Mouse (Mus musculus): ENCODE data around the gene Mamdc2. TPM values are rescaled to one million over a fixed set of nuclear protein-coding genes. Genes with fewer than 3 reads are reported as not detected.

Gene Mamdc2
- polyA plus RNA-seq, 1 experiment = 0.47 TPM

DNA sequence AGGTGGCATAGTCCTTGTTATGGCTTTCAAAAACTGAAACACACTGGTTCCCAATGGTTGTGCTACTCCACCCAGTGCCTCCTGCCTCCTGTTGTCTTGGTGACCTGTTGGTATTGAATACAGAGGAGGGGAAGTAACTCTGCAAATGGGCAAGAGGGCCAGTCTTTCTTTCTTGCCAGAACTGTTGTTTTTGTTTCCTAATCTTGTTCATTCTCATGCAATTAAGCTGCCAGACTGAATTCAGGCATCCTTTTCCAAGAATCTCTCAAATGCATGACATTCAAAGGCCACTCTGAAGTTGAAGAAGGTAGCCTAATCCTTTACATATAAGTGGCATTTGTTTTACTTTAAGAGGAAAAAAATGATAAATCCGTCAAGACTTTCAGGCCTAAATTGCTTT, 19.6 kb upstream of the Mamdc2 start:
- no peaks in the 10 kb centered on the region for H3K36me3 ChIP-seq (ENCODE audit: control insufficient read depth, insufficient read depth, low read length)
- TF ChIP-seq CTCF (IDR thresholded peaks at IDR 0.05; ENCODE audit: control insufficient read depth, insufficient read depth, insufficient replicate concordance, low read depth, low read length) (no peak), POLR2A (IDR thresholded peaks at IDR 0.05; ENCODE audit: control insufficient read depth, low read depth, low read length) (no peak)
- H3K4me3 ChIP-seq (ENCODE audit: control insufficient read depth, low read depth, low read length) = no peak overlapping the region
- H3K4me1 ChIP-seq (ENCODE audit: control insufficient read depth, insufficient read depth, low read length) = no peaks in the 10 kb centered on the region
- H3K27ac ChIP-seq (ENCODE audit: control insufficient read depth, insufficient read depth, low read depth, low read length) = no peak overlapping the region
- H3K27me3 ChIP-seq (ENCODE audit: control insufficient read depth, insufficient read depth, low read length) = no peaks in the 10 kb centered on the region

DNA sequence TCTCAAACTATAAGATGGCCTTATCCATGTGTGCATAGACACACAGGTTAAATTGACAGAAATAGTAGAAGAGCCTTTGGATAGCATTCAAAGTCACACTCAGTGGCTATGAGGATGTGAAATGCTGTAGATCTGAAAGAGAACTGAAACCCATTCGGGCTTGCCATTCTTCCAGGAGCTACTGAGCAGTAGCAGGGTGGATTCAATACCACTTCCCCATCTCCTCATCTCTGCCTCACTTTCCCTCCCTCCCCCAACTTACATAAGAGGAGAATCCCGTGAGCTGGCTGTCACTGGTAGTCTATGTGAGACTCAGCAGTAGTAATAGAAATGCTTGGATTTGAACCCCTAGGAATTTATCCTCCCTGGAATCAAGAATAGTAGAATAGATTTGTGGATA, 18.8 kb upstream of the Mamdc2 start:
- H3K27me3 ChIP-seq (ENCODE audit: control insufficient read depth, insufficient read depth, low read length) = no peaks in the 10 kb centered on the region
- H3K4me1 ChIP-seq (ENCODE audit: control insufficient read depth, insufficient read depth, low read length) = no peaks in the 10 kb centered on the region
- H3K27ac ChIP-seq (ENCODE audit: control insufficient read depth, insufficient read depth, low read depth, low read length) = no peak overlapping the region
- no peak for TF ChIP-seq CTCF (IDR thresholded peaks at IDR 0.05; ENCODE audit: control insufficient read depth, insufficient read depth, insufficient replicate concordance, low read depth, low read length)
- TF ChIP-seq POLR2A (IDR thresholded peaks at IDR 0.05; ENCODE audit: control insufficient read depth, low read depth, low read length) = no peak
- no peak overlapping the region for H3K4me3 ChIP-seq (ENCODE audit: control insufficient read depth, low read depth, low read length)
- H3K36me3 ChIP-seq (ENCODE audit: control insufficient read depth, insufficient read depth, low read length) = no peaks in the 10 kb centered on the region

DNA sequence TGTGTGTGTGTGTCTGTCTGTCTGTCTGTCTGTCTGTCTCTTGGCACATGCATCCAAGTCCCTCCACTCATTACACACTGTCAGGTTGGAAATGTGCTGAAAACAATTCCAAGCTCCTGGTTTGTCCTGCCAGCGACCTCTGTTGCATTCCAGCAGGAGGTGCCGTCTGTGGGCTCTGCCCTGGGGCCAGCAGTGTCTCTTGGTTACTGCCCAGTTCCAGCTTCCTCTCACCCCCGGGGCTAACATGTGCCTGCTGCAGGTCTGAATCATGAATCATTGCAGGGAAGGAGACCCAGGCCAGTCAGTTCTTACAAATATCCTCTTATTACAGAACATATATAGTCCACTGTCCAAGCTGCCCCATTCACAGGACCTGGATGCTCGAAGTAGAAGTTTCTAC, 9.2 kb upstream of the Mamdc2 start:
- no peak overlapping the region for H3K27ac ChIP-seq (ENCODE audit: control insufficient read depth, insufficient read depth, low read depth, low read length)
- no peaks in the 10 kb centered on the region for H3K4me1 ChIP-seq (ENCODE audit: control insufficient read depth, insufficient read depth, low read length)
- TF ChIP-seq CTCF (IDR thresholded peaks at IDR 0.05; ENCODE audit: control insufficient read depth, insufficient read depth, insufficient replicate concordance, low read depth, low read length) (no peak), POLR2A (IDR thresholded peaks at IDR 0.05; ENCODE audit: control insufficient read depth, low read depth, low read length) (no peak)
- H3K36me3 ChIP-seq (ENCODE audit: control insufficient read depth, insufficient read depth, low read length) = no peaks in the 10 kb centered on the region
- H3K27me3 ChIP-seq (ENCODE audit: control insufficient read depth, insufficient read depth, low read length) = no peaks in the 10 kb centered on the region
- H3K4me3 ChIP-seq (ENCODE audit: control insufficient read depth, low read depth, low read length) = no peak overlapping the region

DNA sequence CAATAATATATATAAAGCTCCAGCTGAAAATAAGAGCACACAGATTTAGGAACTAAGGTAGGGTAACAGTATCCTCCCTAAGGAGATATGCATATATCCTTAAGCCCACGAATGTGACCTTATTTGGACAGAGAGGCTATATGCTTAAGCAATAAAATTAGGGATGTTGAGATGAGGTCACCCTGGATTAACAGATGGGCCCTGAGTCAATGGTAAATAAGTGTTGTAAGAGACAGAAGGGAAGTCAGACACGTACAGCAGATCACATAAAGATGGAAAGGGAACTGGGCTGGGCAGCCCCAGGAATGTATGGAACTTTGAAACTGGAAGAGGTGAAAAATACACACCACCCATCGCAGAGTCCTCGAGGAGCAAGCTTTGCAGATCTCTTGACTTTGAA, 3.1 kb upstream of the Mamdc2 start:
- Histone ChIP-seq H3K4me1 (ENCODE audit: control insufficient read depth, insufficient read depth, low read length) (peaks cover 10% of the 10 kb centered on the region), H3K27me3 (ENCODE audit: control insufficient read depth, insufficient read depth, low read length) (no peaks in the 10 kb centered on the region), H3K27ac (ENCODE audit: control insufficient read depth, insufficient read depth, low read depth, low read length) (no peak overlapping the region), H3K4me3 (ENCODE audit: control insufficient read depth, low read depth, low read length) (no peak overlapping the region), H3K36me3 (ENCODE audit: control insufficient read depth, insufficient read depth, low read length) (no peaks in the 10 kb centered on the region)
- TF ChIP-seq CTCF (IDR thresholded peaks at IDR 0.05; ENCODE audit: control insufficient read depth, insufficient read depth, insufficient replicate concordance, low read depth, low read length) = no peak
- no peak for TF ChIP-seq POLR2A (IDR thresholded peaks at IDR 0.05; ENCODE audit: control insufficient read depth, low read depth, low read length)

DNA sequence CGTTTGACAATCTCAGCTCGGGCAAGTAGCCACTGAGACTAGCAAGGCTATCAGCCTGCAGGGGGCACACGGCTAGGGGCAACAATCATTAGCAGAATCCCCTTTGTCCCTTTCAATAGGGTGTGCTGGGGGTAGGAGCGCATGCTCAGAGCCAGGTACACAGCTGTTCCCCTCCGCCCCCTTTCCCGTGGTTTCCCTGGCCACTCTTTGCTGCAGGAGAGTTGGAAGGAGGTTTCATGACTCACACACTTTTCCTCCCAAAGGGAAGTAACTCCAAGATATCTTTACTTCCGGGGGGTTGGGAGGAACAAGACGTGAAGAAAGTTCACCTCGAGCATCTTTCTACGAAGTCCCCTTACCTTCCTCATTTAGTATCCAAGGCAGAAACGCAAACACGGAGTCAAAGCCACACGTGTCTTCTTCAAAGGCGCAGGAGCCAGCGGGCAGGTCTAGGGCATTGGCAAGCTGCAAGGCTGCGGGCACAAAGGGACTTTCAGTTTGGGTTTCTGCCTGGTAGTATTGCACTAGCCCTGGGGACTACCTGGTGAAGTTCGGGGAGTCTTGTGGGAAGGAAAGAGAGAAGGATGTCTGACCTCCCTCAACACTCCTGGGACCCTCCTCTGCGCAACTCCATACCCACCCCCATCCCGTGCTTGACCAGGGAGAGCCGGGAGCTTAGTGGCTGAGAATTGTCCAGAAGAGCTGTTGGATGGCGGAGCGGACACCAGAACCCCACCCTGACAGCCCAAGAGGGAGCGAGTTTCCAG, 838 bp downstream of the Mamdc2 start:
- no peak; the same call in 1 of the 2 replicates for TF ChIP-seq POLR2A (IDR thresholded peaks at IDR 0.05; ENCODE audit: control insufficient read depth, low read depth, low read length)
- TF ChIP-seq CTCF (IDR thresholded peaks at IDR 0.05; ENCODE audit: control insufficient read depth, insufficient read depth, insufficient replicate concordance, low read depth, low read length) = no peak
- Histone ChIP-seq H3K27me3 (ENCODE audit: control insufficient read depth, insufficient read depth, low read length) (no peaks in the 10 kb centered on the region), H3K4me1 (ENCODE audit: control insufficient read depth, insufficient read depth, low read length) (peaks cover 10% of the 10 kb centered on the region), H3K27ac (ENCODE audit: control insufficient read depth, insufficient read depth, low read depth, low read length) (no peak overlapping the region), H3K36me3 (ENCODE audit: control insufficient read depth, insufficient read depth, low read length) (no peaks in the 10 kb centered on the region), H3K4me3 (ENCODE audit: control insufficient read depth, low read depth, low read length) (peak overlapping the region; percentile 64)

DNA sequence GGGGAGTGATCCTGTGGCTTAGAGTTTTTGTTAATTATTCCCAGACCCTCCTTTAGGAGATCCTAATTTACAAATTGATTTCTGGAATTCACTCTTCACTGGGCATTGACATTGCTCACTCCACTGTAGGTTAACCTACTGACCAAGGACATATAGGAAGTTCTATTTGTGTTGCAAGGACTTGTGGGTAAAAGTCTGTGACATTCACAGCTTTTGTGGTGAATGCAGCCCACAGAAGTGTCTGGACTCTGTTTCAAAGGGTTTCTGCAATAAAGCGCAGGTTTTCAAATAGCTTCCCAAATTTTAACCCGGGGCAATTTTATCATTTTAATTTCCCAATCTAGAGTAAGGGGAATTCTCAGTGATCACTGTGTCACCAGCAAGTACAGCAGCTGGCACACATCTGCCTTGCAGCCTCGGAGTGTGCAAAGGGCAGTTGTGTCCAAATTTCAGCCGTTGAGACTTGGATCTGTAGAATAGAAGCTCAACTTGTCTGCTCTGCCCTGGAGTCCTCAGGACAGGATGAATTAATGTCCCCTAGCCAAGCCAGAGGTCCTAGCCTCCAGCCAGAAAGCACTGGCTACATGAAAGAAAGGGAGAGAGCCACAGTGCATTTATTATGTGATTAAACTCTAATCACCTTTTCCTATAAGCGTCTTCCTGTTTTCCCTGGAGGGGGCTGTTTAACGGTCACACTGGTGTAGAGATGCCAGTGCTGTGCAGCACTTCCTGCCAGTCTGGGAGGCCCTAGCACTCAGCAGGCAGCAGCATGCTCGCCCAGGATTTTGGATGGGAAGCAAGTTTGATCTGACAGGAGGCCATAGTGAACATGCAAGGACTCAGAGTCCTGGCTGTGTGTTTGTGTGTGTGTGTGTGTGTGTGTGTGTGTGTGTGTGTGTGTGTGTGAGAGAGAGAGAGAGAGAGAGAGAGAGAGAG, 3.1 kb downstream of the Mamdc2 start:
- H3K4me1 ChIP-seq (ENCODE audit: control insufficient read depth, insufficient read depth, low read length) = peaks cover 10% of the 10 kb centered on the region
- no peaks in the 10 kb centered on the region for H3K27me3 ChIP-seq (ENCODE audit: control insufficient read depth, insufficient read depth, low read length)
- H3K27ac ChIP-seq (ENCODE audit: control insufficient read depth, insufficient read depth, low read depth, low read length) = no peak overlapping the region
- H3K4me3 ChIP-seq (ENCODE audit: control insufficient read depth, low read depth, low read length) = no peak overlapping the region
- TF ChIP-seq CTCF (IDR thresholded peaks at IDR 0.05; ENCODE audit: control insufficient read depth, insufficient read depth, insufficient replicate concordance, low read depth, low read length) (no peak), POLR2A (IDR thresholded peaks at IDR 0.05; ENCODE audit: control insufficient read depth, low read depth, low read length) (no peak)
- H3K36me3 ChIP-seq (ENCODE audit: control insufficient read depth, insufficient read depth, low read length) = no peaks in the 10 kb centered on the region

DNA sequence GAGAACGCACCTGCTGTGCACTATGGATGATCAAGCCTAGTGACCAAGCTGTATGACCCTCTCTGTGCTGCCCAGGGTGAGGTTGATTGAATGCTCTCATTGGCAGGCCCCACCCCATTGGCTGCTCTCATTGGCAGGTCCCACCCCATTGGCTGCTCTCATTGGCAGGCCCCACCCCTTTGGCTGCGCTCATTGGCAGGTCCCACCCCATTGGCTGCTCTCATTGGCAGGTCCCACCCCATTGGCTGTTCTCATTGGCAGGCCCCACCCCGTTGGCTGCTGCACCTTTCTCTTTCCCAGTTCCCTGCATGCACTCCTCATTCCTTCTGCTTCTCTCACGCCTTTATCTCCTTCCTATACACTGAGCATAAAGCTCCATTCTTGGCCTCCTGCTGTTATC, 12.5 kb downstream of the Mamdc2 start:
- Histone ChIP-seq H3K27ac (ENCODE audit: control insufficient read depth, insufficient read depth, low read depth, low read length) (no peak overlapping the region), H3K4me3 (ENCODE audit: control insufficient read depth, low read depth, low read length) (no peak overlapping the region), H3K36me3 (ENCODE audit: control insufficient read depth, insufficient read depth, low read length) (no peaks in the 10 kb centered on the region), H3K4me1 (ENCODE audit: control insufficient read depth, insufficient read depth, low read length) (no peaks in the 10 kb centered on the region; the same call in 1 of the 2 replicates), H3K27me3 (ENCODE audit: control insufficient read depth, insufficient read depth, low read length) (no peaks in the 10 kb centered on the region)
- TF ChIP-seq CTCF (IDR thresholded peaks at IDR 0.05; ENCODE audit: control insufficient read depth, insufficient read depth, insufficient replicate concordance, low read depth, low read length) = no peak
- no peak for TF ChIP-seq POLR2A (IDR thresholded peaks at IDR 0.05; ENCODE audit: control insufficient read depth, low read depth, low read length)
